Mouse (Mus musculus) megakaryocyte progenitor cell, adult 5-6 weeks (primary cell): ENCODE data around the gene 1810043G02Rik. TPM values are rescaled to one million over a fixed set of nuclear protein-coding genes. Genes with fewer than 3 reads are reported as not detected.

Experiments used
- total RNA-seq, 2 experiments: library from RNA; stranded (forward) in 1 of 2; stranded (reverse) in 1 of 2; fragments of 157-497, 149-512 nt in 1 of 2; fragments of 200-1000 nt in 1 of 2; gene quantifications; 2 replicates each; pipeline versions ENCODE4 v1.2.3 to v1.2.4; 2015 to 2017

The 1810043G02Rik gene
- total RNA-seq, 2 experiments from 2014 or later = 6.0 to 11.2 TPM

Other genes starting within 250 kb of the 1810043G02Rik start
- not detected in 2 replicates for gene Gm18596, start 235.9 kb upstream of the 1810043G02Rik start, total RNA-seq (2015)
- not detected in 2 replicates for gene Gm18596, start 235.9 kb upstream of the 1810043G02Rik start, total RNA-seq (2017)
- not detected in 2 replicates for gene Gm9736, start 227.2 kb upstream of the 1810043G02Rik start, total RNA-seq (2015)
- gene Gm9736, start 227.2 kb upstream of the 1810043G02Rik start, total RNA-seq (2017) = not detected in 2 replicates
- not detected in 2 replicates for gene Gm3233, start 218.8 kb upstream of the 1810043G02Rik start, total RNA-seq (2015)
- not detected in 2 replicates for gene Gm3233, start 218.8 kb upstream of the 1810043G02Rik start, total RNA-seq (2017)
- not detected in 2 replicates for gene Gm3238, start 207.2 kb upstream of the 1810043G02Rik start, total RNA-seq (2015)
- not detected in 2 replicates for gene Gm3238, start 207.2 kb upstream of the 1810043G02Rik start, total RNA-seq (2017)
- gene Gm7138, start 201.6 kb upstream of the 1810043G02Rik start, total RNA-seq (2015) = not detected in 2 replicates
- not detected in 2 replicates for gene Gm7138, start 201.6 kb upstream of the 1810043G02Rik start, total RNA-seq (2017)
- not detected in 2 replicates for gene Gm3250, start 196.0 kb upstream of the 1810043G02Rik start, total RNA-seq (2015)
- gene Gm3250, start 196.0 kb upstream of the 1810043G02Rik start, total RNA-seq (2017) = not detected in 2 replicates
- gene Gm7137, start 190.3 kb upstream of the 1810043G02Rik start, total RNA-seq (2015) = not detected in 2 replicates
- not detected in 2 replicates for gene Gm7137, start 190.3 kb upstream of the 1810043G02Rik start, total RNA-seq (2017)
- not detected in 2 replicates for gene Gm9639, start 183.4 kb upstream of the 1810043G02Rik start, total RNA-seq (2015)
- gene Gm9639, start 183.4 kb upstream of the 1810043G02Rik start, total RNA-seq (2017) = not detected in 2 replicates
- gene Gm19668, start 179.4 kb upstream of the 1810043G02Rik start, total RNA-seq (2015) = not detected in 2 replicates
- not detected in 2 replicates for gene Gm19668, start 179.4 kb upstream of the 1810043G02Rik start, total RNA-seq (2017)
- not detected in 2 replicates for gene Gm9507, start 166.7 kb upstream of the 1810043G02Rik start, total RNA-seq (2015)
- not detected in 2 replicates for gene Gm9507, start 166.7 kb upstream of the 1810043G02Rik start, total RNA-seq (2017)
- gene Gm2696, start 163.8 kb upstream of the 1810043G02Rik start, total RNA-seq (2015) = not detected in 2 replicates
- not detected in 2 replicates for gene Gm2696, start 163.8 kb upstream of the 1810043G02Rik start, total RNA-seq (2017)
- not detected in 2 replicates for gene Krtap10-4, start 151.4 kb upstream of the 1810043G02Rik start, total RNA-seq (2015)
- not detected in 2 replicates for gene Krtap10-4, start 151.4 kb upstream of the 1810043G02Rik start, total RNA-seq (2017)
- not detected in 2 replicates for gene Krtap10-10, start 142.6 kb upstream of the 1810043G02Rik start, total RNA-seq (2015)
- not detected in 2 replicates for gene Krtap10-10, start 142.6 kb upstream of the 1810043G02Rik start, total RNA-seq (2017)
- gene Gm36176, start 131.7 kb upstream of the 1810043G02Rik start, total RNA-seq (2015) = not detected in 2 replicates
- gene Gm36176, start 131.7 kb upstream of the 1810043G02Rik start, total RNA-seq (2017) = not detected in 2 replicates
- not detected in 2 replicates for gene Gm10318, start 125.7 kb upstream of the 1810043G02Rik start, total RNA-seq (2015)
- not detected in 2 replicates for gene Gm10318, start 125.7 kb upstream of the 1810043G02Rik start, total RNA-seq (2017)
- not detected in 2 replicates for gene Gm3285, start 116.5 kb upstream of the 1810043G02Rik start, total RNA-seq (2015)
- not detected in 2 replicates for gene Gm3285, start 116.5 kb upstream of the 1810043G02Rik start, total RNA-seq (2017)
- gene Lrrc3, start 76.0 kb upstream of the 1810043G02Rik start, total RNA-seq (2015) = 0.12 TPM in 1 of 2 replicates, not detected in the other
- gene Lrrc3, start 76.0 kb upstream of the 1810043G02Rik start, total RNA-seq (2017) = not detected in 2 replicates
- 2.7 and 5.1 TPM in 2 replicates for gene Trpm2, start 8.0 kb upstream of the 1810043G02Rik start, total RNA-seq (2015)
- gene Trpm2, start 8.0 kb upstream of the 1810043G02Rik start, total RNA-seq (2017) = 1.4 and 2.9 TPM in 2 replicates
- gene Pfkl, start 31.6 kb downstream of the 1810043G02Rik start, total RNA-seq (2015) = 13.7 and 15.5 TPM in 2 replicates
- gene Pfkl, start 31.6 kb downstream of the 1810043G02Rik start, total RNA-seq (2017) = 36.1 and 44.2 TPM in 2 replicates
- gene Dnmt3l, start 63.4 kb downstream of the 1810043G02Rik start, total RNA-seq (2015) = 1.5 and 4.4 TPM in 2 replicates
- 1.3 and 3.2 TPM in 2 replicates for gene Dnmt3l, start 63.4 kb downstream of the 1810043G02Rik start, total RNA-seq (2017)
- not detected in 2 replicates for gene Aire, start 65.1 kb downstream of the 1810043G02Rik start, total RNA-seq (2015)
- not detected in 2 replicates for gene Aire, start 65.1 kb downstream of the 1810043G02Rik start, total RNA-seq (2017)
- 3.9 and 6.3 TPM in 2 replicates for gene Icosl, start 90.8 kb downstream of the 1810043G02Rik start, total RNA-seq (2015)
- gene Icosl, start 90.8 kb downstream of the 1810043G02Rik start, total RNA-seq (2017) = 2.6 and 2.9 TPM in 2 replicates
- 40.7 and 44.1 TPM in 2 replicates for gene D10Jhu81e, start 191.3 kb downstream of the 1810043G02Rik start, total RNA-seq (2015)
- 90.6 and 90.9 TPM in 2 replicates for gene D10Jhu81e, start 191.3 kb downstream of the 1810043G02Rik start, total RNA-seq (2017)
- gene Pwp2, start 206.6 kb downstream of the 1810043G02Rik start, total RNA-seq (2015) = 5.6 and 7.2 TPM in 2 replicates
- gene Pwp2, start 206.6 kb downstream of the 1810043G02Rik start, total RNA-seq (2017) = 18.6 and 27.5 TPM in 2 replicates